Mouse (Mus musculus): ENCODE data around the gene Uchl4.

The Uchl4 gene

GRCm38 (mm10) chr9:64234768-64235435 is at the start of gene Uchl4:
Gene Uchl4, plus strand, starts transcription at chr9:64235201.
- in situ Hi-C loops (cut with MboI; ENCODE audit: unreplicated experiment in 2 of 2): no loop called here

- in situ Hi-C loops (cut with MboI; ENCODE audit: unreplicated experiment in 2 of 2): loop anchor here in 1 of 2 experiments (25.0 kb wide), 1 partner anchor 1143 kb away; the partner anchor contains the start of gene Pdcd7
Measured at GRCm38 (mm10) chr9:64193879-64194278, 41.1 kb upstream of the Uchl4 start.

GRCm38 (mm10) chr9:64195554-64195953 is 39.4 kb upstream of the Uchl4 start:
- in situ Hi-C loops (cut with MboI; ENCODE audit: unreplicated experiment in 2 of 2): loop anchor here in 1 of 2 experiments (25.0 kb wide), 1 partner anchor 1142 kb away; the partner anchor contains the start of gene Pdcd7

GRCm38 (mm10) chr9:64197524-64197923 is 37.5 kb upstream of the Uchl4 start:
- in situ Hi-C loops (cut with MboI; ENCODE audit: unreplicated experiment in 2 of 2): loop anchor here in 1 of 2 experiments (25.0 kb wide), 1 partner anchor 1140 kb away; the partner anchor contains the start of gene Pdcd7

GRCm38 (mm10) chr9:64198068-64198762 is 36.8 kb upstream of the Uchl4 start:
- in situ Hi-C loops (cut with MboI; ENCODE audit: unreplicated experiment in 2 of 2): loop anchor here in 1 of 2 experiments (25.0 kb wide), 1 partner anchor 1139 kb away; the partner anchor contains the start of gene Pdcd7

- in situ Hi-C loops (cut with MboI; ENCODE audit: unreplicated experiment in 2 of 2): loop anchor here in 1 of 2 experiments (25.0 kb wide), 1 partner anchor 1138 kb away; the partner anchor contains the start of gene Pdcd7
Measured at GRCm38 (mm10) chr9:64198763-64199418, 36.1 kb upstream of the Uchl4 start.

- in situ Hi-C loops (cut with MboI; ENCODE audit: unreplicated experiment in 2 of 2): loop anchor here in 1 of 2 experiments (25.0 kb wide), 1 partner anchor 1137 kb away; the partner anchor contains the start of gene Pdcd7
Measured at GRCm38 (mm10) chr9:64199897-64200296, 35.1 kb upstream of the Uchl4 start.

GRCm38 (mm10) chr9:64202331-64202730 is 32.7 kb upstream of the Uchl4 start:
- in situ Hi-C loops (cut with MboI; ENCODE audit: unreplicated experiment in 2 of 2): no loop called here

- in situ Hi-C loops (cut with MboI; ENCODE audit: unreplicated experiment in 2 of 2): no loop called here
Measured at GRCm38 (mm10) chr9:64202866-64203265, 32.1 kb upstream of the Uchl4 start.

- in situ Hi-C loops (cut with MboI; ENCODE audit: unreplicated experiment in 2 of 2): no loop called here
Measured at GRCm38 (mm10) chr9:64207509-64208084, 27.4 kb upstream of the Uchl4 start.

GRCm38 (mm10) chr9:64214452-64214851 is 20.5 kb upstream of the Uchl4 start:
- in situ Hi-C loops (cut with MboI; ENCODE audit: unreplicated experiment in 2 of 2): no loop called here

- in situ Hi-C loops (cut with MboI; ENCODE audit: unreplicated experiment in 2 of 2): no loop called here
Measured at GRCm38 (mm10) chr9:64216090-64216489, 18.9 kb upstream of the Uchl4 start.

- in situ Hi-C loops (cut with MboI; ENCODE audit: unreplicated experiment in 2 of 2): no loop called here
Measured at GRCm38 (mm10) chr9:64216641-64217040, 18.4 kb upstream of the Uchl4 start.

GRCm38 (mm10) chr9:64217887-64218286 is 17.1 kb upstream of the Uchl4 start:
- in situ Hi-C loops (cut with MboI; ENCODE audit: unreplicated experiment in 2 of 2): no loop called here

- in situ Hi-C loops (cut with MboI; ENCODE audit: unreplicated experiment in 2 of 2): no loop called here
Measured at GRCm38 (mm10) chr9:64219305-64219704, 15.7 kb upstream of the Uchl4 start.

GRCm38 (mm10) chr9:64219772-64220420 is 15.1 kb upstream of the Uchl4 start:
- in situ Hi-C loops (cut with MboI; ENCODE audit: unreplicated experiment in 2 of 2): no loop called here

GRCm38 (mm10) chr9:64220603-64221002 is 14.4 kb upstream of the Uchl4 start:
- in situ Hi-C loops (cut with MboI; ENCODE audit: unreplicated experiment in 2 of 2): no loop called here

GRCm38 (mm10) chr9:64221480-64221879 is 13.5 kb upstream of the Uchl4 start:
- in situ Hi-C loops (cut with MboI; ENCODE audit: unreplicated experiment in 2 of 2): no loop called here

- in situ Hi-C loops (cut with MboI; ENCODE audit: unreplicated experiment in 2 of 2): no loop called here
Measured at GRCm38 (mm10) chr9:64222098-64222497, 12.9 kb upstream of the Uchl4 start.

- in situ Hi-C loops (cut with MboI; ENCODE audit: unreplicated experiment in 2 of 2): no loop called here
Measured at GRCm38 (mm10) chr9:64225805-64226204, 9.2 kb upstream of the Uchl4 start.

Data from v-Abl transformed pro-B cells (cell line).